Mouse (Mus musculus) heart, postnatal 25 days (tissue): ENCODE results near the gene Zbed6. TPM values are rescaled to one million over a fixed set of nuclear protein-coding genes. Genes with fewer than 3 reads are reported as not detected.
A peak's percentile ranks its signal among the peaks of the same experiment; 100 is the strongest.

Experiments
- DNase-seq: peaks from one replicate; pipeline ENCODE4 v3.0.0; 2022; ENCODE audit warnings: low spot score
- intact Hi-C: fragments of 180-260 bp; cut with DNase I; formaldehyde crosslinking; loops from one replicate; pipeline ENCODE4 v1.15.1; 2025
- total RNA-seq, 2 experiments: library from RNA; stranded (reverse); gene quantifications; 2 replicates each; pipeline ENCODE4 v1.2.3; 2021

The Zbed6 gene
- total RNA-seq, 2 experiments from 2014 or later: 5.7 to 8.3 TPM

DNA sequence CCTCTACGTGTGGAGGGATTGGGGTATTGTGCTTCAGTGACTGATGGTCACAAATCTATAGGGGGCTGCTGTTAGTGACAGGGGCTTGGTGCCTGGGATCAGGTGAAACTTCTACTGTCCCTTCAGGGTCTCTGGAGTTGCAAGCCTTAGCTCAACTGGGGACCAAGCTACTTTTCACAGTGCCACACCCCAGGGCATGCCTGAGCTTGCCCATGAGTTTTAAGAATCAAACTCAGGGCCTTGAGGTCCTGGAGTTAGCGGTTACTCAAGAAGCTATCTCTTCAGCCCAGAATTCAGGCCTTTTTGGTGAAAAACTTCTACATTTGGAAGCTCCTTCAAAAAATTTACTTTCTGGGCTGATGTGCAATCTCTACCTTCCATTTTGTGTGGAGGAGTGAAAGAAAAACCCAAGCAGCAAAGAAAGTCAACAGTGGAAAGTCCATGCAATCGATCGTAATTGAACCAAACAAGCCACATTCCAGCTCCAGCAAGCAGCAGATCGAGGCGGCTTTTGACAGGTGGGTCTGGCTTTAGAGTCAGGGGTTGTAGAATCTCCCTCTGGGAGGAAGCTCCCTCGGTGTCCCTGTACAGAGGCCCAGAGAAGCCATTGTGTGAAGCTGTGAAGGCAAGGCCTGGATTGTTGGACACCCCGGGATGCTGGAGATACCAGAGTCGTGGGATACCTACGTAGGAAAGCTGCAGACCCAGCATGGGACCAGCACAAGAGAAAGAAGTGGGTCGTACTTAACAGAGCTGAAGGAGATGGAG, 3.7 kb upstream of the Zbed6 start:
- no peak for DNase-seq
- intact Hi-C loops: no loop called here

GRCm38 (mm10) chr1:133663427-133663826, 2.7 kb upstream of the Zbed6 start:
- intact Hi-C loops: no loop called here

DNA sequence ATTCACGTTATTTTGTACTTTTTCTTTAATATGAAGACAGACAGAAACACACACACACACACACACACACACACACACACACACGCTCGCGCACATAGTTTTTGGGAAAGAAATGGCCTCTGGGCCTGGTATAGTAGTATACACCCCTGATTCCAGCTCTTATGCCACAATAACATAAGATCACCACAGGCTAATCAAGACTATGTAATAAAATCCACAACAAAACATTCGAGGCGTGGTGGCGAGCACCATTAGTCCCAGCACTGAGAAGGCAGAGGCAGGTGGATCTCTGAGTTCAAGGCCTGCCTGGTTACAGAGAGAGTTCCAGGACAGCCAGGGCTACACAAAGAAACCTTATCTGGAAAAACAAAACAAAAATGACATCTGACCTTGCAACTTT, 2.3 kb upstream of the Zbed6 start:
- DNase-seq: no peak
- intact Hi-C loops: no loop called here

More at GRCm38 (mm10) chr1:133663427-133663826, 2.7 kb upstream of the Zbed6 start:
- DNase-seq: no peak

GRCm38 (mm10) chr1:133661203-133661933, 683 bp upstream of the Zbed6 start, which contains the start of gene Gm38394:
Gm38394 (minus strand) TSS chr1:133661318.
- intact Hi-C loops: loop anchor here (2.0 kb wide), 1 partner anchor 51 kb away; the partner anchor contains the start of gene Snrpe
- DNase-seq: peak; percentile 89

DNA sequence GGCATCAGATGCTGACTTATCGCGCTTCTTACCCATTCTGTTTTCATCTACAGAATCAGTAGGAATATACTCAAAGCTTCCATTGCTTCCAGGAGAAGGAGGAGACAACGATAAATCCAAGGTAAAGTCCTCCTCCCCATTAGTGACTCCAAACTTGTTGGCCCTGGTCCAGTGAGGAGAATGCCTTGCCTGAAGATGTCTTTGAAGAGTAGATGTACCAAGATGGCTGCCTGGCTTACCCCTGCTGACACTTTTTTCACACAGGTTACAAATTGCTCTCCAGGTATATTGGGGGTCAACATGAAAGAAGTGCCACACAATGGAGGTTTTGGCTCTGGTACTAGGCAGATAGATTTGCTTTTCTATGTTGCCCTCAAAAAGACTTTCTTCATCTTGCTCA, 1.8 kb downstream of the Zbed6 start:
- no peak for DNase-seq
- intact Hi-C loops: no loop called here

- intact Hi-C loops: no loop called here
- no peak for DNase-seq
Observed at GRCm38 (mm10) chr1:133656811-133657210, 3.9 kb downstream of the Zbed6 start.

GRCm38 (mm10) chr1:133653033-133653432, 7.7 kb downstream of the Zbed6 start:
- no peak for DNase-seq
- intact Hi-C loops: no loop called here

GRCm38 (mm10) chr1:133650288-133651055, 10.2 kb downstream of the Zbed6 start:
- no peak for DNase-seq
- intact Hi-C loops: no loop called here

- DNase-seq: no peak
- intact Hi-C loops: no loop called here
Observed at GRCm38 (mm10) chr1:133645652-133646051, 15.0 kb downstream of the Zbed6 start.

DNA sequence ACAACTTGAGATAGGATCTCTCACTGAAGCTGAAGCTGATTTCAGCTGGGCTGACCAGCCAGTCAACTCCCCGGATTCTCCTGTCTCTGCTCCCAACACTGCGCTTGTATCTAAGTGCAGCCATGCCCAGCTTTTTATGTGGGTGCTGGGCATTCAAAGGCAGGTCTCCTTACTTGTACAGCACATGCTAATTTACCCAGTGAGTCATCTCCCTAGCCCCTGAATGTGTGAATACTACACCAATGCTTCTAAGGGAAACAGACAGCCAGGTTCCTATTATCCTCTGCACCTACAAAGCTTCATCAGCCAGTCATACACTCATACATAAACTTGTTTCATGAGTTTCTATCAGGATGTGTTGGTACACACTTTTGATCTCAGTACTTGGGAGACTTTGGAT, 19.5 kb downstream of the Zbed6 start:
- intact Hi-C loops: no loop called here
- no peak for DNase-seq

GRCm38 (mm10) chr1:133638517-133638916, 22.2 kb downstream of the Zbed6 start:
- no peak for DNase-seq
- intact Hi-C loops: no loop called here

DNA sequence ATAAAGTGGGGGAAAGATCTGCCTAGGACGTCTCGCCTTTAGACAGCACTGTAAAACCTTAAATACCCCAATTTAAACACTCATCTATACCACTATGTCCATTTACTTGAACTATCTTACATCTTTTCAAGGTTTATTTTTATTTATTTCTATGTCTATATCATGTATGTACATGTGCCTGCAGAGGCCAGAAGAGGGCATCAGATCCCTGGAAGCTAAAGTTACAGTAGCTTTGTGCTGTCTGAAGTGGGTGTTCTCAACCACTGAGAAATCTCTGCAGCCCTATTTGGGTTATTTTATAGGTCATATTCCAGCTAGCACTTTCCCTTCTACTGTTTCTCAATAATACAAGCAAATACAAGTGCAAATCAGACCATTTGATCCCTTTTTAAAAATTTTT, 28.5 kb downstream of the Zbed6 start:
- intact Hi-C loops: loop anchor here (5.0 kb wide), 1 partner anchor 265 kb away; no protein-coding TSS in a partner anchor
- no peak for DNase-seq

- no peak for DNase-seq
- intact Hi-C loops: no loop called here
Observed at GRCm38 (mm10) chr1:133625052-133625451, 35.6 kb downstream of the Zbed6 start.

DNA sequence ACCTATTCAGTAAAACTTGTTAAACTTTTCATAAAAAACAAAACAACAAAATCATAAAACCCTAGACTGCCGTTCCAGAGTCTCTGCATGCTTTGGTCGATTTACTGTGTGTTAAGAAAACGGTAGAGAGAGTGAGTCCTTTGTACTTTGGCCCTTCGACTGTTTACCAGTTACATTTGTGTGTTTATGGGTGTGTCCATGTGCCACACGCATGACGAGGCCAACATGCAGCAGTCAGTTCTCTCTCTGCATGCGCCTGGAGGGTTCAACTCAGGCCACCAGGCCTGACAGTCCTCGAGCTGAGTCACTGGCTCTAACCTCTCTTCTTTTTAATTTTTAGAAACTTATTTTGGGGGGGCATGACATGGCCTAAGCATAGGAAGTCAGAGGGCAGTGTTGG, 42.4 kb downstream of the Zbed6 start:
- DNase-seq: no peak
- intact Hi-C loops: loop anchor here (10.0 kb wide), 2 partner anchors 474 to 574 kb away; partner anchors contain the start of gene Pik3c2b

DNA sequence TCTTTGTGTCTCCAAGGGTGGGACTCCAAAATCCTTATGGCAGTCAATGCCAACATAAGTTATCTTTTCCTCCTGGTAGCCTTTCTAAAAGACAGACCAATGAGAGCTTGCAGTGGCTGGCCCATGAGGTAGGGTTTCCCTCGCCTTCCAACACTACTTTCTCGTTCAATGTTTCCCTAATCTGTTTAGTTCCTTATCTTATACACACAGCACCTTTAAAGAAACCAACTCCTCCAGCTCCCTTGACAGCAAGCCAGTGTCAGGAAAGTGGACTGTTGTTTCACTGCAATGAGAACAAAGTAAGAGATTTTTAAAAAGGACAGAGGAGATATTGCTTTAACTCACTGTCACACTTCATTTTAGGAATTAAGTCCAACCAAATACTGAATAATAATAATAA, 42.8 kb downstream of the Zbed6 start:
- DNase-seq: no peak
- intact Hi-C loops: loop anchor here (10.0 kb wide), 2 partner anchors 473 to 573 kb away; partner anchors contain the start of gene Pik3c2b

- intact Hi-C loops: loop anchor here (10.0 kb wide), 2 partner anchors 469 to 569 kb away; partner anchors contain the start of gene Pik3c2b
- DNase-seq: no peak
Observed at GRCm38 (mm10) chr1:133613817-133614216, 46.9 kb downstream of the Zbed6 start.

- DNase-seq: no peak
- intact Hi-C loops: loop anchor here (2.0 to 10.0 kb wide), 4 partner anchors 49 to 567 kb away; partner anchors contain the start of genes Gm38394, Pik3c2b and Zbed6
Observed at GRCm38 (mm10) chr1:133611436-133611835, 49.2 kb downstream of the Zbed6 start.

DNA sequence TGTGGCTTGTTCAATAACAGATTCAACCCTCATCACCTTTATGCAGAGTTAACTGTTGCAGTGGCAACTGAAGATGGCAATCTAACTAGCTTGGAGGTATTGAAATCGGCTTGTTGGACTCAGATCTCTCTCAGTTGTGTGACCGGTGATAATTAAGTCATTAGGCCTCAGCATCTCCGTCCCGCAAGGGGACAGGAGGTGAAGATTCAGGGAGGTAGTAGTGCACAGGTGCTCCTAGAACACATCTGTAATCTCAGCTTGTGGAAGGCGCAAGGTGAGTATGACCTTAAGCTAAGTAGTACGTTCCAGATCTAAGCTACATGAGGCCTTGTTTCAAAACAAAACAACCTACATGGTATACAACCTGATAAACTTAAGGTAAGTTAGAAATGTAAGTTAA, 50.1 kb downstream of the Zbed6 start:
- intact Hi-C loops: loop anchor here (1.0 to 10.0 kb wide), 6 partner anchors 50 to 566 kb away; partner anchors contain the start of genes Gm38394, Pik3c2b and Zbed6
- no peak for DNase-seq

DNA sequence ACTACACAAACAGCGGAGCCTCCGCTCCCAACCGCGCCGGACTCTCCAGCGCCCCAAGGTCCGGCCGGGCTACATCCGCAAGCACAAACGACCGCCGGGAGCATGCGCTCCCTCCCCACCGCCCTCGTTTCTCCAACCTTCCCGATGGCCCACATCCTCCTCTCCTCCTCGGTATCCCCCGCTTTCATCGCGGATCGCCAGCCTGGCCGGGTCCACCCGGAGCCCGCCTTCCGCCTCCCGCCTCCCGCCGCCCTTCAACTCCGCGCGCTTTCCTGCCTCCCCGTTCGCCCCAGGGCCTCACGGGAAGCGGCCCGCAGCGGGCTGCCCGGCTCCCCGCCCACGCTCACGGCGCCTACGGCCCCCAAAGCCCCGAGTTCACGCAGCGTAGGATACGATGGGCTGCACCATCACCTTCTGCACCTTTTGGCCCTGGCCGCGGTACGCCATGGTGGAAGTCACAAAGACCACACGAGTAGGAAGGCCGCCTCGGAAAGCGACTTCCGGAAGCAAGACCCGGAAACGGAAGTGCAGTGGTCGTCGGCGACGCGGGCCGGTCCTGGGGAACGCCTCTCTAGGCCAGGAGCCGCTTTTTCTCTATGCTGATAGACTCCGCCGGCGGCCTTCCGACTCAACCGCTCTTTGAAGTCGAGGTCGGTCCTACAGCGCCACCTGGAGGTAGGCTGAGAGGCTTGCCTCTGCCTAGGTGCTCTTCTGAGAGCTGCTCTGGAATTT, 50.7 kb downstream of the Zbed6 start, which contains the start of gene Snrpe:
Gene Snrpe (minus strand): TSS at position 521 of the 732 bp plus-strand sequence.
- DNase-seq: peak; percentile 87
- intact Hi-C loops: loop anchor here (1.0 to 10.0 kb wide), 6 partner anchors 51 to 565 kb away; partner anchors contain the start of genes Gm38394, Pik3c2b and Zbed6
